Mouse (Mus musculus) liver, adult 2 months (tissue): Measurements from ENCODE around the gene Ndufs1.

Source experiments
- CTCF ChIP-seq: fragments of 200-500 bp; IDR thresholded peaks from 2 replicates; pipeline ENCODE4 v1.5.1; 2011; ENCODE audit warnings: low read depth, low read length, control low read depth
- POLR2A ChIP-seq: fragments of 200-500 bp; IDR thresholded peaks from 2 replicates; pipeline ENCODE4 v1.6.1; 2011; ENCODE audit warnings: low read length, control low read depth; ENCODE audit not compliant: insufficient read depth; ENCODE audit errors: extremely low read depth

DNA sequence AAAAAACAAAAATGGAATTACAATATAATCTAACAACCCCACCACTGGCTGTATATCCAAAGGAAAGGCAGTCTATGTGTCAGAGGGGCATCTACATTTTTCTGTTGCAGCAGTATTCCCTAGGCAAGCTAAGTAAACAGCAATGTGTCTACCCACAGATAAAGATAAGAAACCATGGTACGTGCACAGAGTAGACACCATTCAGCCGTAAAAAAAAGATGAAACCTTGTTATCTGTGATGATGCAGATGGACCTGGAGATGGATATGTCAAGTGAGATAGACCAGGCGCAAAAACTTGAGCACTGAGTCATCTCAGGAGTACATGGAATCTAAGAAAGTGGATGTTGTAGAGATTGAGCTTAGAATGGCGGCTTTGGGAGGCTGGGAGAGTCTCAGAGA is 48.4 kb upstream of the Ndufs1 start:
- TF ChIP-seq POLR2A, result no peak
- no peak for TF ChIP-seq CTCF
